Mouse (Mus musculus): ENCODE results near the gene Chpf. TPM values are rescaled to one million over a fixed set of nuclear protein-coding genes. Genes with fewer than 3 reads are reported as not detected.

The Chpf gene
- polyA plus RNA-seq, 1 experiment from 2014 or later: 21.3 TPM

- Histone ChIP-seq H3K27me3 (ENCODE audit: control insufficient read depth, insufficient read depth, low read length) (peaks cover 33% of the 10 kb centered on the region), H3K4me1 (replicated peaks; ENCODE audit: control insufficient read depth, insufficient read depth, low read length) (peaks cover 54% of the 10 kb centered on the region), H3K4me3 (ENCODE audit: low read depth, low read length) (no peak overlapping the region), H3K9me3 (ENCODE audit: control insufficient read depth, low read length) (no peaks in the 10 kb centered on the region), H3K36me3 (ENCODE audit: control insufficient read depth, insufficient read depth, low read length) (no peaks in the 10 kb centered on the region), H3K9ac (ENCODE audit: low read length) (no peak overlapping the region), H3K27ac (ENCODE audit: low read depth, low read length) (no peak overlapping the region), H3K4me2 (ENCODE audit: low read depth, low read length, severe bottlenecking) (peak overlapping the region; percentile 0; the same call in 1 of the 2 replicates)
- 13% methylated on average over 6 of the region's 9 CpGs for WGBS
- DNase-seq (ENCODE audit: low spot score): no peak
- ATAC-seq (replicated peaks; ENCODE audit: low FRiP score): 0 out of 2 replicates have a peak, but pooled peaks have one; percentile 0
These were observed 33.9 kb downstream of the Chpf start for GRCm38 (mm10) chr1:75445141-75445701.

- 28% methylated on average over 3 of the region's 3 CpGs for WGBS
- Histone ChIP-seq H3K9ac (ENCODE audit: low read length) (no peak overlapping the region), H3K9me3 (ENCODE audit: control insufficient read depth, low read length) (no peaks in the 10 kb centered on the region), H3K4me2 (ENCODE audit: low read depth, low read length, severe bottlenecking) (no peak overlapping the region), H3K4me3 (ENCODE audit: low read depth, low read length) (no peak overlapping the region), H3K27me3 (ENCODE audit: control insufficient read depth, insufficient read depth, low read length) (peaks cover 24% of the 10 kb centered on the region), H3K4me1 (replicated peaks; ENCODE audit: control insufficient read depth, insufficient read depth, low read length) (peaks cover 46% of the 10 kb centered on the region), H3K36me3 (ENCODE audit: control insufficient read depth, insufficient read depth, low read length) (no peaks in the 10 kb centered on the region), H3K27ac (ENCODE audit: low read depth, low read length) (no peak overlapping the region)
- ATAC-seq (replicated peaks; ENCODE audit: low FRiP score) (no peak), DNase-seq (ENCODE audit: low spot score) (no peak)
These were observed 34.9 kb downstream of the Chpf start for GRCm38 (mm10) chr1:75444208-75444607.

GRCm38 (mm10) chr1:75443247-75444024, 35.7 kb downstream of the Chpf start:
- WGBS: 20% methylated on average over 13 of the region's 13 CpGs
- Histone ChIP-seq H3K4me2 (ENCODE audit: low read depth, low read length, severe bottlenecking) (no peak overlapping the region), H3K9ac (ENCODE audit: low read length) (peak overlapping the region; percentile 44), H3K9me3 (ENCODE audit: control insufficient read depth, low read length) (no peaks in the 10 kb centered on the region), H3K4me3 (ENCODE audit: low read depth, low read length) (no peak overlapping the region), H3K27me3 (ENCODE audit: control insufficient read depth, insufficient read depth, low read length) (peaks cover 17% of the 10 kb centered on the region), H3K27ac (ENCODE audit: low read depth, low read length) (peak overlapping the region; percentile 41; the same call in 1 of the 2 replicates), H3K4me1 (replicated peaks; ENCODE audit: control insufficient read depth, insufficient read depth, low read length) (peaks cover 40% of the 10 kb centered on the region), H3K36me3 (ENCODE audit: control insufficient read depth, insufficient read depth, low read length) (no peaks in the 10 kb centered on the region)
- ATAC-seq (replicated peaks; ENCODE audit: low FRiP score) (no peak), DNase-seq (ENCODE audit: low spot score) (no peak)

- no peak overlapping the region for H3K9ac ChIP-seq (ENCODE audit: low read length)
- H3K4me1 ChIP-seq (replicated peaks; ENCODE audit: control insufficient read depth, insufficient read depth, low read length): peaks cover 35% of the 10 kb centered on the region
- no peak for ATAC-seq (replicated peaks; ENCODE audit: low FRiP score)
- H3K9me3 ChIP-seq (ENCODE audit: control insufficient read depth, low read length): no peaks in the 10 kb centered on the region
- DNase-seq (ENCODE audit: low spot score): no peak
- no peak overlapping the region for H3K27ac ChIP-seq (ENCODE audit: low read depth, low read length)
- H3K4me2 ChIP-seq (ENCODE audit: low read depth, low read length, severe bottlenecking): no peak overlapping the region
- H3K27me3 ChIP-seq (ENCODE audit: control insufficient read depth, insufficient read depth, low read length): peaks cover 14% of the 10 kb centered on the region
- H3K4me3 ChIP-seq (ENCODE audit: low read depth, low read length): no peak overlapping the region
- H3K36me3 ChIP-seq (ENCODE audit: control insufficient read depth, insufficient read depth, low read length): no peaks in the 10 kb centered on the region
- 24% methylated on average over 8 of the region's 8 CpGs for WGBS
These were observed 36.3 kb downstream of the Chpf start for GRCm38 (mm10) chr1:75442811-75443210.

GRCm38 (mm10) chr1:75442171-75442570, 36.9 kb downstream of the Chpf start:
- whole genome bisulfite sequencing: 85% methylated on average over 9 of the region's 9 CpGs
- Histone ChIP-seq H3K9me3 (ENCODE audit: control insufficient read depth, low read length) (no peaks in the 10 kb centered on the region), H3K4me1 (replicated peaks; ENCODE audit: control insufficient read depth, insufficient read depth, low read length) (peaks cover 28% of the 10 kb centered on the region), H3K27ac (ENCODE audit: low read depth, low read length) (no peak overlapping the region), H3K4me2 (ENCODE audit: low read depth, low read length, severe bottlenecking) (no peak overlapping the region), H3K9ac (ENCODE audit: low read length) (no peak overlapping the region), H3K36me3 (ENCODE audit: control insufficient read depth, insufficient read depth, low read length) (no peaks in the 10 kb centered on the region), H3K4me3 (ENCODE audit: low read depth, low read length) (no peak overlapping the region), H3K27me3 (ENCODE audit: control insufficient read depth, insufficient read depth, low read length) (peaks cover 7% of the 10 kb centered on the region)
- DNase-seq (ENCODE audit: low spot score): no peak
- no peak for ATAC-seq (replicated peaks; ENCODE audit: low FRiP score)

GRCm38 (mm10) chr1:75441471-75441996, 37.6 kb downstream of the Chpf start:
- peaks cover 3% of the 10 kb centered on the region for H3K27me3 ChIP-seq (ENCODE audit: control insufficient read depth, insufficient read depth, low read length)
- no peaks in the 10 kb centered on the region for H3K9me3 ChIP-seq (ENCODE audit: control insufficient read depth, low read length)
- no peak overlapping the region for H3K4me3 ChIP-seq (ENCODE audit: low read depth, low read length)
- DNase-seq (ENCODE audit: low spot score): no peak
- H3K36me3 ChIP-seq (ENCODE audit: control insufficient read depth, insufficient read depth, low read length): no peaks in the 10 kb centered on the region
- no peak for ATAC-seq (replicated peaks; ENCODE audit: low FRiP score)
- no peak overlapping the region for H3K9ac ChIP-seq (ENCODE audit: low read length)
- H3K4me1 ChIP-seq (replicated peaks; ENCODE audit: control insufficient read depth, insufficient read depth, low read length): peaks cover 23% of the 10 kb centered on the region
- 86% methylated on average over 15 of the region's 15 CpGs for WGBS
- H3K27ac ChIP-seq (ENCODE audit: low read depth, low read length): no peak overlapping the region
- H3K4me2 ChIP-seq (ENCODE audit: low read depth, low read length, severe bottlenecking): no peak overlapping the region

GRCm38 (mm10) chr1:75440661-75441060, 38.4 kb downstream of the Chpf start:
- 88% methylated on average over 7 of the region's 7 CpGs for WGBS
- Histone ChIP-seq H3K4me1 (replicated peaks; ENCODE audit: control insufficient read depth, insufficient read depth, low read length) (peaks cover 23% of the 10 kb centered on the region), H3K4me3 (ENCODE audit: low read depth, low read length) (no peak overlapping the region), H3K36me3 (ENCODE audit: control insufficient read depth, insufficient read depth, low read length) (no peaks in the 10 kb centered on the region), H3K4me2 (ENCODE audit: low read depth, low read length, severe bottlenecking) (no peak overlapping the region), H3K27ac (ENCODE audit: low read depth, low read length) (no peak overlapping the region), H3K27me3 (ENCODE audit: control insufficient read depth, insufficient read depth, low read length) (peaks cover 3% of the 10 kb centered on the region; the same call in 1 of the 2 replicates), H3K9ac (ENCODE audit: low read length) (no peak overlapping the region), H3K9me3 (ENCODE audit: control insufficient read depth, low read length) (no peaks in the 10 kb centered on the region)
- DNase-seq (ENCODE audit: low spot score) (no peak), ATAC-seq (replicated peaks; ENCODE audit: low FRiP score) (no peak)

- no peak overlapping the region for H3K9ac ChIP-seq (ENCODE audit: low read length)
- no peak for ATAC-seq (replicated peaks; ENCODE audit: low FRiP score)
- H3K4me2 ChIP-seq (ENCODE audit: low read depth, low read length, severe bottlenecking): no peak overlapping the region
- H3K9me3 ChIP-seq (ENCODE audit: control insufficient read depth, low read length): no peaks in the 10 kb centered on the region
- H3K4me3 ChIP-seq (ENCODE audit: low read depth, low read length): no peak overlapping the region
- no peaks in the 10 kb centered on the region for H3K27me3 ChIP-seq (ENCODE audit: control insufficient read depth, insufficient read depth, low read length)
- no peak overlapping the region for H3K27ac ChIP-seq (ENCODE audit: low read depth, low read length)
- peaks cover 15% of the 10 kb centered on the region for H3K4me1 ChIP-seq (replicated peaks; ENCODE audit: control insufficient read depth, insufficient read depth, low read length)
- no peaks in the 10 kb centered on the region for H3K36me3 ChIP-seq (ENCODE audit: control insufficient read depth, insufficient read depth, low read length)
- 82% methylated on average over 8 of the region's 9 CpGs for WGBS
- no peak for DNase-seq (ENCODE audit: low spot score)
These were observed 40.3 kb downstream of the Chpf start for GRCm38 (mm10) chr1:75438782-75439181.

Data from forebrain, embryonic 11.5 days (tissue).